8 mouse cellular contexts compared by ENCODE assay signal in genomic region chr9:88438555-88439237, GRCm38 (mm10). TPM values are rescaled to one million over a fixed set of nuclear protein-coding genes. Genes with fewer than 3 reads are reported as not detected.
A peak's percentile ranks its signal among the peaks of the same experiment; 100 is the strongest.
DNase-seq lines count a peak whose midpoint lies in the region; ATAC-seq and TF ChIP-seq lines count a peak whose summit lies in the region.

TSS of gene Snx14 (minus strand) at chr9:88438958.

- peak within 1 kb of the TSS; percentile 85 for H3K4me2 ChIP-seq in heart, embryonic 11.5 days
- peak within 1 kb of the TSS; percentile 88 for H3K4me2 ChIP-seq in kidney, embryonic 16.5 days (replicated peaks; ENCODE audit: low read depth, low read length)
- peak within 1 kb of the TSS; percentile 95 for H3K4me2 ChIP-seq in myocyte (ENCODE audit: low read depth)

- no peaks in the 10 kb centered on the region for H3K9me3 ChIP-seq in erythroblast, embryonic 14.5 days (ENCODE audit: control insufficient read depth, low read length)
- H3K9me3 ChIP-seq in heart, embryonic 11.5 days (replicated peaks; ENCODE audit: control insufficient read depth, low read length), result no peaks in the 10 kb centered on the region
- H3K9me3 ChIP-seq in kidney, embryonic 16.5 days (ENCODE audit: low read length), result no peaks in the 10 kb centered on the region

- peak; percentile 97 for ATAC-seq in heart, embryonic 11.5 days (replicated peaks; ENCODE audit: insufficient number of reproducible peaks, low FRiP score, low TSS enrichment)
- peak; percentile 98 for ATAC-seq in kidney, embryonic 16.5 days (ENCODE audit: low FRiP score, low TSS enrichment)

- H3K36me3 ChIP-seq in C2C12 (ENCODE audit: control insufficient read depth, insufficient read depth), result no peaks in the 10 kb centered on the region
- peaks cover 4% of the 10 kb centered on the region for H3K36me3 ChIP-seq in erythroblast, embryonic 14.5 days (ENCODE audit: control insufficient read depth)
- H3K36me3 ChIP-seq in heart, embryonic 11.5 days (ENCODE audit: control insufficient read depth, insufficient read depth, low read length), result 0 out of 2 replicates have a peak, but pooled peaks cover 2% of the 10 kb centered on the region
- no peaks in the 10 kb centered on the region for H3K36me3 ChIP-seq in kidney, embryonic 16.5 days (ENCODE audit: insufficient read depth, low read length)
- H3K36me3 ChIP-seq in liver, adult 2 months (ENCODE audit: control insufficient read depth, insufficient read depth, low read length), result no peaks in the 10 kb centered on the region
- H3K36me3 ChIP-seq in myocyte (ENCODE audit: control insufficient read depth, insufficient read depth), result no peaks in the 10 kb centered on the region
- no peaks in the 10 kb centered on the region for H3K36me3 ChIP-seq in splenic B cell, adult 2 months (ENCODE audit: control insufficient read depth, insufficient read depth, low read length, poor library complexity, severe bottlenecking)

- H3K79me2 ChIP-seq in C2C12 (ENCODE audit: control insufficient read depth, insufficient read depth) (peaks cover 25% of the 10 kb centered on the region), myocyte (ENCODE audit: control insufficient read depth, insufficient read depth) (peaks cover 12% of the 10 kb centered on the region)
- H3K79me2 ChIP-seq in liver, adult 2 months (ENCODE audit: control insufficient read depth, insufficient read depth, low read length), result peaks cover 3% of the 10 kb centered on the region; the same call in 1 of the 2 replicates

- TF ChIP-seq POLR2A in brain, embryonic 14.5 days (IDR thresholded peaks at IDR 0.05; ENCODE audit: borderline replicate concordance, extremely low read depth, insufficient read depth, insufficient read length, poor library complexity, severe bottlenecking), result 0 out of 2 replicates have a peak, but pooled peaks have one; percentile 44
- TF ChIP-seq POLR2A in liver, adult 2 months (IDR thresholded peaks at IDR 0.05; ENCODE audit: extremely low read depth, insufficient read depth, low read length), result peak; percentile 89
- TF ChIP-seq POLR2A in myocyte (IDR thresholded peaks at IDR 0.05; ENCODE audit: insufficient read length, low read depth), result peak; percentile 92

- peak within 1 kb of the TSS; percentile 92 for H3K27ac ChIP-seq in heart, embryonic 11.5 days (ENCODE audit: low read depth, low read length)
- H3K27ac ChIP-seq in kidney, embryonic 16.5 days (ENCODE audit: low read length), result peak within 1 kb of the TSS; percentile 92
- peak within 1 kb of the TSS; percentile 79 for H3K27ac ChIP-seq in liver, adult 2 months (replicated peaks; ENCODE audit: insufficient read depth, low read depth, low read length)

- under 1% methylated on average over 62 of the region's 62 CpGs for WGBS in heart, embryonic 11.5 days (ENCODE audit: insufficient replicate concordance)
- WGBS in kidney, embryonic 16.5 days, result under 1% methylated on average over 62 of the region's 62 CpGs
- 1% methylated on average over 60 of the region's 62 CpGs for WGBS in liver, adult 2 months

- H3K4me1 ChIP-seq in erythroblast, embryonic 14.5 days (ENCODE audit: control insufficient read depth), result peaks cover 37% of the 10 kb centered on the region
- peaks cover 4% of the 10 kb centered on the region; the same call in 1 of the 2 replicates for H3K4me1 ChIP-seq in heart, embryonic 11.5 days (ENCODE audit: control insufficient read depth, insufficient read depth, low read length)
- 0 out of 2 replicates have a peak, but pooled peaks cover 13% of the 10 kb centered on the region for H3K4me1 ChIP-seq in kidney, embryonic 16.5 days (ENCODE audit: insufficient read depth, low read length)
- peaks cover 4% of the 10 kb centered on the region; the same call in 1 of the 2 replicates for H3K4me1 ChIP-seq in liver, adult 2 months (ENCODE audit: control insufficient read depth, insufficient read depth, low read length)

- H3K4me3 ChIP-seq in C2C12 (ENCODE audit: insufficient read depth, poor library complexity, severe bottlenecking) (peak within 1 kb of the TSS; percentile 63), myocyte (peak within 1 kb of the TSS; percentile 66)
- H3K4me3 ChIP-seq in erythroblast, embryonic 14.5 days (replicated peaks), result peak within 1 kb of the TSS; percentile 100
- peak within 1 kb of the TSS; percentile 83 for H3K4me3 ChIP-seq in heart, embryonic 11.5 days (ENCODE audit: low read depth, low read length)
- peak within 1 kb of the TSS; percentile 55 for H3K4me3 ChIP-seq in kidney, embryonic 16.5 days (ENCODE audit: low read length)
- H3K4me3 ChIP-seq in liver, adult 2 months (ENCODE audit: insufficient read depth, low read depth, low read length), result peak within 1 kb of the TSS; percentile 95

- H3K79me3 ChIP-seq in C2C12 (ENCODE audit: low read depth), result peaks cover 8% of the 10 kb centered on the region

- peak; percentile 98 for DNase-seq in brain, embryonic 14.5 days (ENCODE audit: low read depth)
- peak; percentile 95 for DNase-seq in liver, adult 2 months (ENCODE audit: extremely low read depth, low read depth, low spot score)
- peak; percentile 90 for DNase-seq in splenic B cell, adult 2 months (ENCODE audit: low read depth, low spot score)

- H3K9ac ChIP-seq in heart, embryonic 11.5 days (ENCODE audit: low read depth, low read length), result peak within 1 kb of the TSS; percentile 90
- peak within 1 kb of the TSS; percentile 81 for H3K9ac ChIP-seq in kidney, embryonic 16.5 days (replicated peaks; ENCODE audit: low read length)
- H3K9ac ChIP-seq in liver, adult 2 months (ENCODE audit: low read depth, low read length), result peak within 1 kb of the TSS; percentile 96

- H3K27me3 ChIP-seq in C2C12 (ENCODE audit: control insufficient read depth, insufficient read depth, insufficient read length) (no peaks in the 10 kb centered on the region), myocyte (ENCODE audit: control insufficient read depth, insufficient read depth, insufficient read length) (no peaks in the 10 kb centered on the region)
- H3K27me3 ChIP-seq in erythroblast, embryonic 14.5 days (ENCODE audit: control insufficient read depth), result no peaks in the 10 kb centered on the region
- no peaks in the 10 kb centered on the region for H3K27me3 ChIP-seq in heart, embryonic 11.5 days (ENCODE audit: control insufficient read depth, insufficient read depth, low read length)
- no peaks in the 10 kb centered on the region for H3K27me3 ChIP-seq in kidney, embryonic 16.5 days (ENCODE audit: insufficient read depth, low read length)
- no peaks in the 10 kb centered on the region for H3K27me3 ChIP-seq in liver, adult 2 months (ENCODE audit: control insufficient read depth, insufficient read depth, low read length)
- no peaks in the 10 kb centered on the region for H3K27me3 ChIP-seq in splenic B cell, adult 2 months (ENCODE audit: control insufficient read depth, insufficient read depth, low read length, poor library complexity, severe bottlenecking)

- peak within 1 kb of the TSS; percentile 84 for H3ac ChIP-seq in C2C12 (ENCODE audit: control insufficient read depth, insufficient read length, low read depth)
- H3ac ChIP-seq in myocyte (ENCODE audit: control insufficient read depth, insufficient read length), result peak within 1 kb of the TSS; percentile 58

- TF ChIP-seq CTCF in C2C12 (IDR thresholded peaks at IDR 0.05; ENCODE audit: control insufficient read depth, insufficient read depth, insufficient read length), result no peak
- TF ChIP-seq CTCF in brain, embryonic 14.5 days (IDR thresholded peaks at IDR 0.05; ENCODE audit: borderline replicate concordance, extremely low read depth, insufficient read depth, insufficient read length), result no peak
- no peak for TF ChIP-seq CTCF in liver, adult 2 months (IDR thresholded peaks at IDR 0.05; ENCODE audit: low read depth, low read length)

TF ChIP-seq in C2C12, 6 proteins besides CTCF, POLR2A, EP300 and RAD21:
- TF ChIP-seq MAX (IDR thresholded peaks at IDR 0.05), result peak; percentile 44
- no peak for TF ChIP-seq MYOG (IDR thresholded peaks at IDR 0.05; ENCODE audit: control insufficient read depth, extremely low read depth, insufficient read length)
- TF ChIP-seq USF1 (IDR thresholded peaks at IDR 0.05; ENCODE audit: low read depth), result no peak

TF ChIP-seq in myocyte, 11 proteins besides CTCF, POLR2A, EP300 and RAD21:
- TF ChIP-seq TCF3 (IDR thresholded peaks at IDR 0.05; ENCODE audit: insufficient read length, low read depth), result no peak
- no peak for TF ChIP-seq REST (IDR thresholded peaks at IDR 0.05; ENCODE audit: insufficient read depth, insufficient read length)
- no peak for TF ChIP-seq MAX (IDR thresholded peaks at IDR 0.05; ENCODE audit: low read depth)
- TF ChIP-seq MYOG (IDR thresholded peaks at IDR 0.05; ENCODE audit: control insufficient read depth in 1 of 3, insufficient read depth in 1 of 3, insufficient read length in 2 of 3, low read depth in 2 of 3), result no peak
- no peak for TF ChIP-seq TCF12 (IDR thresholded peaks at IDR 0.05; ENCODE audit: insufficient read depth, poor library complexity, severe bottlenecking)
- peak; percentile 94 for TF ChIP-seq POLR2AphosphoS2 (IDR thresholded peaks at IDR 0.05; ENCODE audit: insufficient read length, low read depth)
- TF ChIP-seq SRF (IDR thresholded peaks at IDR 0.05; ENCODE audit: control insufficient read depth, insufficient read length, low read depth), result peak; percentile 92
- TF ChIP-seq USF1 (IDR thresholded peaks at IDR 0.05; ENCODE audit: low read depth), result no peak
- TF ChIP-seq CEBPB (IDR thresholded peaks at IDR 0.05; ENCODE audit: insufficient read depth, poor library complexity, severe bottlenecking), result no peak
- no peak for TF ChIP-seq MYOD1 (IDR thresholded peaks at IDR 0.05; ENCODE audit: control insufficient read depth in 1 of 3, insufficient read length in 2 of 3, low read depth in 2 of 3)
- TF ChIP-seq E2F4 (IDR thresholded peaks at IDR 0.05; ENCODE audit: insufficient read depth), result no peak

RNA-seq across cellular contexts. Expression of gene Snx14, which starts in this region (rescaled TPM):
- 6.6 TPM for polyA plus RNA-seq in C2C12 (2012; fragmentation: generic; extraction: Trizol)
- polyA plus RNA-seq in brain, embryonic 14.5 days (2012; rRNA removed), result 30.4 and 30.6 TPM in 2 replicates
- 0.10 and 0.13 TPM in 2 replicates for polyA plus RNA-seq in erythroblast, embryonic 14.5 days (2012)
- 28.3 and 28.9 TPM in 2 replicates for polyA plus RNA-seq in heart, embryonic 11.5 days (2014; fragmentation: Nextera tagmentation; extraction: Ambion mirVana)
- 32.1 and 32.9 TPM in 2 replicates for polyA plus RNA-seq in kidney, embryonic 16.5 days (2015; fragmentation: Nextera tagmentation; extraction: Ambion mirVana)
- total RNA-seq in liver, adult 2 months (2014; rRNA removed), result 23.2 and 23.6 TPM in 2 replicates
- 9.0 and 9.1 TPM in 2 replicates for polyA plus RNA-seq in liver, adult 2 months (2012; rRNA removed)
- polyA plus RNA-seq in myocyte (2012; fragmentation: generic; extraction: Trizol), result 9.6 TPM

Comparison
In these comparisons a context has a peak if more than half of its experiments do, and no peak if none do; other contexts are left out.
1. Peak in every context shown above with its lines: DNase-seq, ATAC-seq, H3K4me3 ChIP-seq and H3K27ac ChIP-seq.